Mouse (Mus musculus): ENCODE measurements around the gene Slc39a11.

DNA sequence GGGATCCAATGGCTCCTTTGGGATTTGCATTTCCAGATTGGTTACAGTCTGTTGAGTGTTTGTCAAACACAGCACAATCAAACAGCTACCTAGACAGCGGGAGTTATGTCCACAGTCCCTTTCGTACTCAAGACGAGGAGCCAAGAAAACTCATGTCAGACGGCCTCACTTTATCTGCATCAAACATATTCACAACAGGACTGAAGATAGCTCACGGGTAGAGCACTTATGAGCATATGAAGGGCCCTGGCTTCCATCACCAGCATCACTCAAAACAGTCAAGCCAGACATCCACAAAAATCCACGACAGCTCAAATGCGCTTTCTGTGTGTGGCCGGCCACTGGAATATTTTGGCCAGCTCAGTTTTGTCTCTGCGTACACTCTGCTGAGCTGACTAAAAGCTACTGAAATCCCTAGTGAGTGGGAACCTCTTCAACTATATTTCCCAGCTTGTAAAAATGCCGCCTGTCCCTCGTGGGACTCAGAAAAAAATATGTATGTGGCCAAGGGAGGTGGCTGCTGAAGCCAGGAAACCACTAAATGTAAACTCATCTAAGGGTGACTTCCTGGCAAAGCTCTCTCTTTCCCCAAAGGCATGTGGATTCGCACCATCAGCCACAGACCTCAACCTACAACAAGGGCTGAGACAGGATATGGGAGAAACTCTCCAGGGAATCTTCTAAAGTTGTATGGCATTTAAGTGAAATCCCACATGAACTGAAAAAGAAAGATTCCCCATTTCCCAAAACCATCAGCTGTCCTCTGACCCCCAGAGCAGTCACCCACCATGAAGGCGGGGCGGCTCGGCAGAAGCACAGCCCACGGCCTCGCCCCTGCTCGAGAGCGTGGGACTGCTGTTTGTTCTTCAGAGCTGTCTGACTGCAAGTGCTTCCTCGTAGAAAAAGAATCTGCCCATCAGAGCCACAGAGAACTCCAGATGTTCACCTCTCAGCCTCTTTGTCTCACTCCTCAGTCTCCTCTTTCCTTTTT is 159.1 kb downstream of the Slc39a11 start:
- TF ChIP-seq CTCF (IDR thresholded peaks at IDR 0.05; ENCODE audit: insufficient read depth, low read length) (no peak), POLR2A (IDR thresholded peaks at IDR 0.05; ENCODE audit: borderline replicate concordance, extremely low read depth, low read depth, low read length) (no peak)
